Mouse (Mus musculus): ENCODE results near the gene Cstf3.

GRCm38 (mm10) chr2:104690720-104691119 lies 100.4 kb downstream of the Cstf3 start:
- TF ChIP-seq CTCF (IDR thresholded peaks at IDR 0.05; ENCODE audit: extremely low read depth, insufficient read depth, insufficient read length, insufficient replicate concordance) (no peak), POLR2A (IDR thresholded peaks at IDR 0.05; ENCODE audit: low read depth, low read length) (no peak)

Data from spleen, adult 2 months (tissue).